Mouse (Mus musculus) MEL (cell line): ENCODE results near the gene Olfr53. TPM values are rescaled to one million over a fixed set of nuclear protein-coding genes. Genes with fewer than 3 reads are reported as not detected.

Experiments used
- DNase-seq: peaks from one replicate; pipeline ENCODE4 v3.0.0; 2011; ENCODE audit warnings: low read depth, low spot score
- H3K27ac ChIP-seq: 2 replicates; pipeline ENCODE4 v1.5.1; 2012; ENCODE audit warnings: low read depth, mild to moderate bottlenecking, control low read depth, low read length, moderate library complexity; ENCODE audit not compliant: control insufficient read depth
- H3K27me3 ChIP-seq, 2 experiments: fragments of 150-350 bp in 1 of 2; sonication (generic) in 1 of 2; 2 replicates each; pipeline ENCODE4 v1.6.1; 2012; ENCODE audit warnings: low read length in 2 of 2, mild to moderate bottlenecking in 2 of 2, improper control_type of control experiment in 1 of 2, moderate library complexity in 1 of 2; ENCODE audit not compliant: insufficient read depth in 2 of 2, control insufficient read depth in 1 of 2
- H3K36me3 ChIP-seq, 2 experiments: 2 replicates each; pipeline ENCODE4 v1.6.1; 2012 to 2014; ENCODE audit warnings: low read length in 2 of 2, improper control_type of control experiment in 1 of 2, inconsistent platforms in 1 of 2, mild to moderate bottlenecking in 1 of 2; ENCODE audit not compliant: insufficient read depth in 2 of 2, control insufficient read depth in 1 of 2
- H3K4me1 ChIP-seq, 2 experiments: fragments of 150-350 bp in 1 of 2; sonication (generic) in 1 of 2; 2 replicates each; pipeline ENCODE4 v1.6.1; 2012; ENCODE audit warnings: low read length in 2 of 2, improper control_type of control experiment in 1 of 2, mild to moderate bottlenecking in 1 of 2; ENCODE audit not compliant: insufficient read depth in 2 of 2, control insufficient read depth in 1 of 2
- H3K4me3 ChIP-seq, 2 experiments: fragments of 150-350 bp in 1 of 2; sonication (generic) in 1 of 2; 2 replicates each; pipeline ENCODE4 v1.5.1; 2012; ENCODE audit warnings: low read depth in 2 of 2, low read length in 2 of 2, mild to moderate bottlenecking in 2 of 2, moderate library complexity in 2 of 2, control low read depth in 1 of 2, improper control_type of control experiment in 1 of 2; ENCODE audit not compliant: control insufficient read depth in 1 of 2, insufficient read depth in 1 of 2
- H3K79me2 ChIP-seq: 2 replicates; pipeline ENCODE4 v1.6.1; 2012; ENCODE audit warnings: mild to moderate bottlenecking, low read length, moderate library complexity; ENCODE audit not compliant: control insufficient read depth, poor library complexity, insufficient read depth
- H3K9ac ChIP-seq: 2 replicates; pipeline ENCODE4 v1.6.1; 2012; ENCODE audit warnings: low read depth, mild to moderate bottlenecking, control low read depth, low read length, moderate library complexity; ENCODE audit not compliant: control insufficient read depth, poor library complexity, severe bottlenecking
- H3K9me3 ChIP-seq: fragments of 150-350 bp; sonication (generic); replicated peaks from 2 replicates; pipeline ENCODE4 v1.6.1; 2012; ENCODE audit warnings: mild to moderate bottlenecking, low read length, improper control_type of control experiment, moderate library complexity; ENCODE audit not compliant: insufficient read depth
- CHD2 ChIP-seq: IDR thresholded peaks from 2 replicates; pipeline ENCODE4 v1.6.1; 2011; ENCODE audit warnings: low read length, improper control_type of control experiment
- E2F4 ChIP-seq: IDR thresholded peaks from 2 replicates; pipeline ENCODE4 v1.6.1; 2011; ENCODE audit warnings: low read depth, low read length, improper control_type of control experiment, borderline replicate concordance
- MAX ChIP-seq: IDR thresholded peaks from 2 replicates; pipeline ENCODE4 v1.6.1; 2011; ENCODE audit warnings: low read length, improper control_type of control experiment
- MYB ChIP-seq: IDR thresholded peaks from 2 replicates; pipeline ENCODE4 v1.6.1; 2011; ENCODE audit warnings: mild to moderate bottlenecking, low read depth, low read length, improper control_type of control experiment
- NRF1 ChIP-seq: IDR thresholded peaks from 2 replicates; pipeline ENCODE4 v1.6.1; 2014; ENCODE audit warnings: low read depth, mild to moderate bottlenecking, inconsistent platforms, low read length, improper control_type of control experiment, moderate library complexity; ENCODE audit not compliant: poor library complexity, insufficient read depth, severe bottlenecking
- TAL1 ChIP-seq: IDR thresholded peaks from 2 replicates; pipeline ENCODE4 v1.6.1; 2012; ENCODE audit warnings: mild to moderate bottlenecking, inconsistent platforms, low read length, moderate library complexity, mixed read lengths
- TCF12 ChIP-seq: IDR thresholded peaks from 2 replicates; pipeline ENCODE4 v1.6.1; 2014; ENCODE audit warnings: low read depth, mild to moderate bottlenecking, inconsistent platforms, low read length, improper control_type of control experiment, moderate library complexity
- USF1 ChIP-seq: IDR thresholded peaks from 2 replicates; pipeline ENCODE4 v1.6.1; 2014; ENCODE audit warnings: low read depth, mild to moderate bottlenecking, inconsistent platforms, low read length, improper control_type of control experiment, moderate library complexity
- ZKSCAN1 ChIP-seq: IDR thresholded peaks from 2 replicates; pipeline ENCODE4 v1.6.1; 2012; ENCODE audit warnings: low read depth, mild to moderate bottlenecking, inconsistent platforms, low read length, improper control_type of control experiment, moderate library complexity
- polyA plus RNA-seq, 2 experiments: library from polyadenylated mRNA; stranded (reverse) in 1 of 2; unstranded in 1 of 2; fragments of >175 nt in 1 of 2; fragments of >200 nt in 1 of 2; gene quantifications; 2 replicates each; pipeline versions ENCODE4 v1.2.1 to v1.2.4; 2012; ENCODE audit warnings: low replicate concordance in 2 of 2, low read depth in 1 of 2; ENCODE audit not compliant: insufficient read length in 2 of 2, insufficient read depth in 1 of 2, missing spikeins in 1 of 2
- total RNA-seq: library from RNA; depleted of rRNA; stranded (reverse); fragments of 300-350 nt; gene quantifications from 2 replicates; pipeline ENCODE4 v1.2.3, GENCODE M21; 2012; rRNA removed

The Olfr53 gene
- total and polyA plus RNA-seq, 3 experiments: not detected

GRCm38 (mm10) chr7:140696967-140697366 is 50.7 kb downstream of the Olfr53 start, which contains the start of gene Olfr541:
TSS of gene Olfr541 (plus strand) at chr7:140697267.
- DNase-seq: no peak
- Histone ChIP-seq H3K4me1 (no peaks in the 10 kb centered on the region), H3K9me3 (no peaks in the 10 kb centered on the region), H3K36me3 (no peaks in the 10 kb centered on the region), H3K79me2 (no peaks in the 10 kb centered on the region), H3K4me3 (no peak within 1 kb of the TSS), H3K27me3 (no peaks in the 10 kb centered on the region), H3K9ac (no peak within 1 kb of the TSS), H3K27ac (no peak within 1 kb of the TSS)
- TF ChIP-seq E2F4: no peak
- TF ChIP-seq MYB: no peak
- TF ChIP-seq ZKSCAN1: no peak
- no peak for TF ChIP-seq TAL1
- TF ChIP-seq USF1: no peak
- no peak for TF ChIP-seq CHD2
- TF ChIP-seq MAX: no peak
- TF ChIP-seq NRF1: no peak
- TF ChIP-seq TCF12: no peak

Other genes with a start within 250 kb of the Olfr53 start
- gene Olfr531, start 243.5 kb upstream of the Olfr53 start, total RNA-seq: not detected in 2 replicates
- gene Olfr531, start 243.5 kb upstream of the Olfr53 start, polyA plus RNA-seq: not detected
- gene Olfr532, start 224.8 kb upstream of the Olfr53 start, total RNA-seq: not detected in 2 replicates
- not detected for gene Olfr532, start 224.8 kb upstream of the Olfr53 start, polyA plus RNA-seq
- gene Olfr533, start 183.1 kb upstream of the Olfr53 start, total RNA-seq: not detected in 2 replicates
- gene Olfr533, start 183.1 kb upstream of the Olfr53 start, polyA plus RNA-seq: not detected
- not detected in 2 replicates for gene Olfr535, start 162.2 kb upstream of the Olfr53 start, total RNA-seq
- gene Olfr535, start 162.2 kb upstream of the Olfr53 start, polyA plus RNA-seq: not detected
- not detected in 2 replicates for gene Olfr536, start 139.1 kb upstream of the Olfr53 start, total RNA-seq
- not detected for gene Olfr536, start 139.1 kb upstream of the Olfr53 start, polyA plus RNA-seq
- not detected in 2 replicates for gene Olfr538, start 78.6 kb upstream of the Olfr53 start, total RNA-seq
- gene Olfr538, start 78.6 kb upstream of the Olfr53 start, polyA plus RNA-seq: not detected
- gene Olfr46, start 45.2 kb upstream of the Olfr53 start, total RNA-seq: not detected in 2 replicates
- not detected for gene Olfr46, start 45.2 kb upstream of the Olfr53 start, polyA plus RNA-seq
- not detected in 2 replicates for gene Olfr61, start 17.5 kb upstream of the Olfr53 start, total RNA-seq
- gene Olfr61, start 17.5 kb upstream of the Olfr53 start, polyA plus RNA-seq: not detected
- gene Olfr539, start 13.5 kb downstream of the Olfr53 start, total RNA-seq: not detected in 2 replicates
- not detected for gene Olfr539, start 13.5 kb downstream of the Olfr53 start, polyA plus RNA-seq
- not detected in 2 replicates for gene Olfr45, start 35.5 kb downstream of the Olfr53 start, total RNA-seq
- gene Olfr45, start 35.5 kb downstream of the Olfr53 start, polyA plus RNA-seq: not detected
- gene Olfr541, start 50.8 kb downstream of the Olfr53 start, total RNA-seq: not detected in 2 replicates
- not detected for gene Olfr541, start 50.8 kb downstream of the Olfr53 start, polyA plus RNA-seq
- gene Cyp2e1, start 117.3 kb downstream of the Olfr53 start, total RNA-seq: not detected in 2 replicates
- gene Cyp2e1, start 117.3 kb downstream of the Olfr53 start, polyA plus RNA-seq: not detected
- not detected in 2 replicates for gene Syce1, start 141.4 kb downstream of the Olfr53 start, total RNA-seq
- gene Syce1, start 141.4 kb downstream of the Olfr53 start, polyA plus RNA-seq: not detected
- not detected in 2 replicates for gene Zfp941, start 175.7 kb downstream of the Olfr53 start, total RNA-seq
- gene Zfp941, start 175.7 kb downstream of the Olfr53 start, polyA plus RNA-seq: not detected
- not detected in 2 replicates for gene Urah, start 188.6 kb downstream of the Olfr53 start, total RNA-seq
- gene Urah, start 188.6 kb downstream of the Olfr53 start, polyA plus RNA-seq: not detected
- not detected in 2 replicates for gene Scgb1c1, start 199.1 kb downstream of the Olfr53 start, total RNA-seq
- gene Scgb1c1, start 199.1 kb downstream of the Olfr53 start, polyA plus RNA-seq: not detected
- not detected in 2 replicates for gene Odf3, start 201.4 kb downstream of the Olfr53 start, total RNA-seq
- not detected for gene Odf3, start 201.4 kb downstream of the Olfr53 start, polyA plus RNA-seq
- gene Gm45785, start 209.9 kb downstream of the Olfr53 start, total RNA-seq: not detected in 2 replicates
- gene Gm45785, start 209.9 kb downstream of the Olfr53 start, polyA plus RNA-seq: not detected
- gene Ric8a, start 210.5 kb downstream of the Olfr53 start, total RNA-seq: 44.5 and 52.3 TPM in 2 replicates
- gene Ric8a, start 210.5 kb downstream of the Olfr53 start, polyA plus RNA-seq: 10 to 100 TPM in 1 of 2 experiments, not detected in 1; 63.4 TPM
- gene Bet1l, start 211.1 kb downstream of the Olfr53 start, total RNA-seq: 12.1 and 16.0 TPM in 2 replicates
- 10 to 100 TPM in 1 of 2 experiments, not detected in 1; 26.2 TPM for gene Bet1l, start 211.1 kb downstream of the Olfr53 start, polyA plus RNA-seq
- 165 and 191 TPM in 2 replicates for gene Psmd13, start 235.5 kb downstream of the Olfr53 start, total RNA-seq
- 100 to 1,000 TPM in 1 of 2 experiments, not detected in 1; 215 TPM for gene Psmd13, start 235.5 kb downstream of the Olfr53 start, polyA plus RNA-seq
- 16.0 and 16.1 TPM in 2 replicates for gene Sirt3, start 235.9 kb downstream of the Olfr53 start, total RNA-seq
- 10 to 100 TPM in 1 of 2 experiments, not detected in 1; 19.5 TPM for gene Sirt3, start 235.9 kb downstream of the Olfr53 start, polyA plus RNA-seq